Mouse (Mus musculus): ENCODE data around the gene Bag5. TPM values are rescaled to one million over a fixed set of nuclear protein-coding genes. Genes with fewer than 3 reads are reported as not detected.

The Bag5 gene
- total and polyA plus RNA-seq, 3 experiments = 24.1 to 27.9 (median 25.6) TPM

DNA sequence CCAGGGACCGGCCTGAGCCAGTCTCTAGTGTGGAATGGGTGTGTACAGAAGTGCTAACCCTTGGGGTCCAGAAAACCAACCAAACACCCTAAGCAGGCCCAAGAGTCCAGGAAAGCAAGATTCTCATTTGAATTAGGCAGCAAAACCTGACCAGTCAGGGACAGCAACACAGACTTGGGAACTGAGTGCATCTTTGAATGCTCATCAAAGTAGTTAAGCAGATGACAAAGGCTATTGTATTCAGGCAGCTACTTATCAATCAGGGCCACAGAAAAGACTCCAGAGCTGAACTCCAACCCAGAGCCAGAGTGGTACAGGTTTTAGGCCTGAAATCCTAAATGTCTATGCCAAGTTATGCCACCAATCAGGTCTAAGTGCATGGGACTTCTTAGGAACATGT, 52.4 kb downstream of the Bag5 start:
- no peak overlapping the region for H3K9ac ChIP-seq (ENCODE audit: insufficient read depth, low read depth)
- dilution Hi-C loops (cut with MboI; ENCODE audit: extremely low pct_ligation_motif_present, extremely low pct_unique_long_range_greater_than_20kb, low sequenced_read_pairs) (no loop called here), in situ Hi-C loops (cut with MboI; ENCODE audit: low pct_ligation_motif_present, low pct_unique_long_range_greater_than_20kb, low sequenced_read_pairs) (no loop called here)
- no peak overlapping the region for H3K4me2 ChIP-seq (ENCODE audit: insufficient read depth, low read depth, poor library complexity, severe bottlenecking)
- H3K4me3 ChIP-seq (replicated peaks in 1 of 3; ENCODE audit: low read depth in 2 of 3, low read length in 2 of 3, poor library complexity in 1 of 3) = no peak overlapping the region
- H3K4me1 ChIP-seq (ENCODE audit: control insufficient read depth in 1 of 2, insufficient read depth in 2 of 2) = peaks cover 0 to 11% of the 10 kb centered on the region in 2 experiments; a peak in 3 of 4 replicates
- no peak overlapping the region for H3K27ac ChIP-seq (ENCODE audit: insufficient read depth, low read depth)
- DNase-seq (ENCODE audit: extremely low read depth) = no peak
- no peaks in the 10 kb centered on the region for H3K79me2 ChIP-seq (replicated peaks; ENCODE audit: control insufficient read depth, extremely low read depth, insufficient read depth, poor library complexity, severe bottlenecking)
- peaks cover 23 to 70% of the 10 kb centered on the region in 2 experiments for H3K36me3 ChIP-seq (replicated peaks in 1 of 2; ENCODE audit: control insufficient read depth in 1 of 2, insufficient read depth in 1 of 2, low read length in 1 of 2)
- H3K27me3 ChIP-seq (replicated peaks) = no peaks in the 10 kb centered on the region
- no peak for TF ChIP-seq RCOR1 (conservative IDR thresholded peaks at IDR 0.05; ENCODE audit: low read depth, low read length)
- no peak for TF ChIP-seq MAFK (IDR thresholded peaks at IDR 0.05; ENCODE audit: insufficient replicate concordance, low read length)
- no peak for TF ChIP-seq CTCF (conservative IDR thresholded peaks at IDR 0.05 in 1 of 2, IDR thresholded peaks at IDR 0.05 in 1 of 2; ENCODE audit: low read depth in 2 of 2, low read length in 2 of 2)
- TF ChIP-seq JUN (IDR thresholded peaks at IDR 0.05; ENCODE audit: insufficient read depth, low read depth, low read length) = no peak
- H3K9me3 ChIP-seq (replicated peaks; ENCODE audit: low read length) = no peaks in the 10 kb centered on the region

Other genes starting within 250 kb of the Bag5 start
- not detected in 2 replicates for gene Gm266, start 227.4 kb downstream of the Bag5 start, total RNA-seq (2012; rRNA removed)
- gene Gm266, start 227.4 kb downstream of the Bag5 start, total RNA-seq (2014; rRNA removed) = not detected in 2 replicates
- not detected in 2 replicates for gene Gm266, start 227.4 kb downstream of the Bag5 start, polyA plus RNA-seq (2012; ENCODE audit: insufficient read length, low read depth)
- gene Eif5, start 175.2 kb downstream of the Bag5 start, total RNA-seq (2012; rRNA removed) = 118 and 129 TPM in 2 replicates
- gene Eif5, start 175.2 kb downstream of the Bag5 start, total RNA-seq (2014; rRNA removed) = 156 and 182 TPM in 2 replicates
- 282 and 284 TPM in 2 replicates for gene Eif5, start 175.2 kb downstream of the Bag5 start, polyA plus RNA-seq (2012; ENCODE audit: insufficient read length, low read depth)
- 40.2 and 43.7 TPM in 2 replicates for gene Mark3, start 138.7 kb downstream of the Bag5 start, total RNA-seq (2012; rRNA removed)
- 51.2 and 58.7 TPM in 2 replicates for gene Mark3, start 138.7 kb downstream of the Bag5 start, total RNA-seq (2014; rRNA removed)
- gene Mark3, start 138.7 kb downstream of the Bag5 start, polyA plus RNA-seq (2012; ENCODE audit: insufficient read length, low read depth) = 34.3 and 40.7 TPM in 2 replicates
- gene Ckb, start 40.9 kb downstream of the Bag5 start, total RNA-seq (2012; rRNA removed) = 3.2 and 3.7 TPM in 2 replicates
- gene Ckb, start 40.9 kb downstream of the Bag5 start, total RNA-seq (2014; rRNA removed) = not detected in 2 replicates
- 0.27 and 0.54 TPM in 2 replicates for gene Ckb, start 40.9 kb downstream of the Bag5 start, polyA plus RNA-seq (2012; ENCODE audit: insufficient read length, low read depth)
- gene Trmt61a, start 35.2 kb downstream of the Bag5 start, total RNA-seq (2012; rRNA removed) = 37.4 and 55.0 TPM in 2 replicates
- 21.8 and 23.3 TPM in 2 replicates for gene Trmt61a, start 35.2 kb downstream of the Bag5 start, total RNA-seq (2014; rRNA removed)
- gene Trmt61a, start 35.2 kb downstream of the Bag5 start, polyA plus RNA-seq (2012; ENCODE audit: insufficient read length, low read depth) = 34.1 and 35.5 TPM in 2 replicates
- gene Apopt1, start within 50 bp of the Bag5 start, total RNA-seq (2012; rRNA removed) = 38.7 and 43.6 TPM in 2 replicates
- gene Apopt1, start within 50 bp of the Bag5 start, total RNA-seq (2014; rRNA removed) = 35.9 and 36.0 TPM in 2 replicates
- 49.1 and 49.9 TPM in 2 replicates for gene Apopt1, start within 50 bp of the Bag5 start, polyA plus RNA-seq (2012; ENCODE audit: insufficient read length, low read depth)
- 45.2 and 55.1 TPM in 2 replicates for gene Klc1, start 45.6 kb upstream of the Bag5 start, total RNA-seq (2012; rRNA removed)
- gene Klc1, start 45.6 kb upstream of the Bag5 start, total RNA-seq (2014; rRNA removed) = 44.4 and 45.6 TPM in 2 replicates
- gene Klc1, start 45.6 kb upstream of the Bag5 start, polyA plus RNA-seq (2012; ENCODE audit: insufficient read length, low read depth) = 77.0 and 116 TPM in 2 replicates
- 16.3 and 21.8 TPM in 2 replicates for gene Xrcc3, start 100.6 kb upstream of the Bag5 start, total RNA-seq (2012; rRNA removed)
- gene Xrcc3, start 100.6 kb upstream of the Bag5 start, total RNA-seq (2014; rRNA removed) = 7.4 and 11.8 TPM in 2 replicates
- 12.9 and 13.3 TPM in 2 replicates for gene Xrcc3, start 100.6 kb upstream of the Bag5 start, polyA plus RNA-seq (2012; ENCODE audit: insufficient read length, low read depth)
- gene Zfyve21, start 100.9 kb upstream of the Bag5 start, total RNA-seq (2012; rRNA removed) = 5.9 and 8.4 TPM in 2 replicates
- gene Zfyve21, start 100.9 kb upstream of the Bag5 start, total RNA-seq (2014; rRNA removed) = 6.3 and 7.6 TPM in 2 replicates
- 3.3 and 4.1 TPM in 2 replicates for gene Zfyve21, start 100.9 kb upstream of the Bag5 start, polyA plus RNA-seq (2012; ENCODE audit: insufficient read length, low read depth)
- 0.64 and 0.76 TPM in 2 replicates for gene Ppp1r13b, start 194.9 kb upstream of the Bag5 start, total RNA-seq (2012; rRNA removed)
- 0.34 and 0.42 TPM in 2 replicates for gene Ppp1r13b, start 194.9 kb upstream of the Bag5 start, total RNA-seq (2014; rRNA removed)
- gene Ppp1r13b, start 194.9 kb upstream of the Bag5 start, polyA plus RNA-seq (2012; ENCODE audit: insufficient read length, low read depth) = 1.3 and 2.0 TPM in 2 replicates

Data from CH12.LX (cell line).